Mouse (Mus musculus) liver, adult 2 months (tissue): ENCODE data around the gene Fam189a1. TPM values are rescaled to one million over a fixed set of nuclear protein-coding genes. Genes with fewer than 3 reads are reported as not detected.

Experiments
- DNase-seq: peaks from one replicate; pipeline ENCODE4 v3.0.0-alpha.2; 2011; ENCODE audit warnings: low read depth, low spot score; ENCODE audit errors: extremely low read depth
- H3K27ac ChIP-seq: fragments of 200-500 bp; replicated peaks from 2 replicates; pipeline ENCODE4 v1.5.1; 2012; ENCODE audit warnings: low read depth, mild to moderate bottlenecking, control low read depth, inconsistent platforms, low read length; ENCODE audit not compliant: insufficient read depth
- H3K27me3 ChIP-seq: fragments of 200-500 bp; 2 replicates; pipeline ENCODE4 v1.6.1; 2012; ENCODE audit warnings: mild to moderate bottlenecking, moderate library complexity, low read length, inconsistent platforms; ENCODE audit not compliant: control insufficient read depth, insufficient read depth
- H3K36me3 ChIP-seq: fragments of 200-500 bp; 2 replicates; pipeline ENCODE4 v1.6.1; 2012; ENCODE audit warnings: low read length, inconsistent platforms; ENCODE audit not compliant: control insufficient read depth, insufficient read depth
- H3K4me1 ChIP-seq: fragments of 200-500 bp; 2 replicates; pipeline ENCODE4 v1.6.1; 2011; ENCODE audit warnings: low read length; ENCODE audit not compliant: control insufficient read depth, insufficient read depth
- H3K4me3 ChIP-seq: fragments of 200-500 bp; 2 replicates; pipeline ENCODE4 v1.5.1; 2011; ENCODE audit warnings: low read depth, mild to moderate bottlenecking, control low read depth, low read length, moderate library complexity; ENCODE audit not compliant: insufficient read depth
- H3K79me2 ChIP-seq: fragments of 200-500 bp; 2 replicates; pipeline ENCODE4 v1.6.1; 2012; ENCODE audit warnings: inconsistent platforms, mild to moderate bottlenecking, low read length, moderate library complexity; ENCODE audit not compliant: control insufficient read depth, insufficient read depth
- H3K9ac ChIP-seq: fragments of 200-500 bp; 2 replicates; pipeline ENCODE4 v1.6.1; 2012; ENCODE audit warnings: low read depth, mild to moderate bottlenecking, control low read depth, inconsistent platforms, low read length
- CTCF ChIP-seq: fragments of 200-500 bp; IDR thresholded peaks from 2 replicates; pipeline ENCODE4 v1.5.1; 2011; ENCODE audit warnings: low read depth, low read length, control low read depth
- POLR2A ChIP-seq: fragments of 200-500 bp; IDR thresholded peaks from 2 replicates; pipeline ENCODE4 v1.6.1; 2011; ENCODE audit warnings: low read length, control low read depth; ENCODE audit not compliant: insufficient read depth; ENCODE audit errors: extremely low read depth
- WGBS: fragments of 180-500 bp; shearing (Covaris S2); methylation state at CpG from one replicate; pipeline ENCODE4 v1.1.7; 2018; 5-methylcytosine and 5-hydroxymethylcytosine counted together
- polyA plus RNA-seq: library from polyadenylated mRNA; depleted of rRNA; stranded (reverse); fragments of >200 nt; gene quantifications from 2 replicates; pipeline ENCODE4 v1.2.3, GENCODE M21; 2012
- total RNA-seq: library from RNA; depleted of rRNA; stranded (reverse); fragments of >200 nt; gene quantifications from 2 replicates; pipeline ENCODE4 v1.2.3, GENCODE M21; 2014

The Fam189a1 gene
- total and polyA plus RNA-seq, 2 experiments, result 0.32 TPM; not detected in 1

GRCm38 (mm10) chr7:64847366-64847899 lies 308.9 kb downstream of the Fam189a1 start:
- 85% methylated on average over 5 of the region's 5 CpGs for WGBS
- H3K79me2 ChIP-seq, result no peaks in the 10 kb centered on the region
- H3K9ac ChIP-seq, result no peak overlapping the region
- no peaks in the 10 kb centered on the region for H3K36me3 ChIP-seq
- TF ChIP-seq POLR2A, result no peak
- TF ChIP-seq CTCF, result no peak
- H3K4me1 ChIP-seq, result no peaks in the 10 kb centered on the region
- no peaks in the 10 kb centered on the region for H3K27me3 ChIP-seq
- no peak for DNase-seq
- no peak overlapping the region for H3K4me3 ChIP-seq
- H3K27ac ChIP-seq, result no peak overlapping the region

GRCm38 (mm10) chr7:64846061-64846460 lies 310.3 kb downstream of the Fam189a1 start:
- Histone ChIP-seq H3K27me3 (no peaks in the 10 kb centered on the region), H3K4me1 (no peaks in the 10 kb centered on the region), H3K27ac (no peak overlapping the region), H3K4me3 (no peak overlapping the region), H3K79me2 (no peaks in the 10 kb centered on the region), H3K9ac (no peak overlapping the region), H3K36me3 (no peaks in the 10 kb centered on the region)
- TF ChIP-seq POLR2A (no peak), CTCF (no peak)
- DNase-seq, result no peak
- 84% methylated on average over 3 of the region's 3 CpGs for WGBS

- Histone ChIP-seq H3K27me3 (no peaks in the 10 kb centered on the region), H3K27ac (no peak overlapping the region), H3K79me2 (no peaks in the 10 kb centered on the region), H3K4me1 (peaks cover 2% of the 10 kb centered on the region; the same call in 1 of the 2 replicates), H3K36me3 (no peaks in the 10 kb centered on the region), H3K9ac (no peak overlapping the region), H3K4me3 (no peak overlapping the region)
- TF ChIP-seq CTCF (no peak), POLR2A (no peak)
- no peak for DNase-seq
- 83% methylated on average over 10 of the region's 10 CpGs for WGBS
These were observed 315.3 kb downstream of the Fam189a1 start for GRCm38 (mm10) chr7:64840946-64841659.

GRCm38 (mm10) chr7:64840576-64840895 lies 315.8 kb downstream of the Fam189a1 start:
- no peak for TF ChIP-seq POLR2A
- no peak for TF ChIP-seq CTCF
- no peak overlapping the region for H3K9ac ChIP-seq
- H3K79me2 ChIP-seq, result no peaks in the 10 kb centered on the region
- WGBS, result 73% methylated on average over 1 of the region's 1 CpGs
- DNase-seq, result no peak
- peaks cover 2% of the 10 kb centered on the region; the same call in 1 of the 2 replicates for H3K4me1 ChIP-seq
- H3K4me3 ChIP-seq, result no peak overlapping the region
- H3K27ac ChIP-seq, result no peak overlapping the region
- H3K36me3 ChIP-seq, result no peaks in the 10 kb centered on the region
- no peaks in the 10 kb centered on the region for H3K27me3 ChIP-seq

- DNase-seq, result peak; percentile 24
These were observed 316.4 kb downstream of the Fam189a1 start for GRCm38 (mm10) chr7:64839801-64840575.

More at GRCm38 (mm10) chr7:64839801-64840575, 316.4 kb downstream of the Fam189a1 start:
- Histone ChIP-seq H3K79me2 (no peaks in the 10 kb centered on the region), H3K4me1 (peaks cover 2% of the 10 kb centered on the region; the same call in 1 of the 2 replicates), H3K27me3 (no peaks in the 10 kb centered on the region), H3K4me3 (peak overlapping the region; percentile 48; the same call in 1 of the 2 replicates), H3K27ac (no peak overlapping the region), H3K36me3 (no peaks in the 10 kb centered on the region), H3K9ac (0 out of 2 replicates have a peak overlapping the region, but pooled peaks have one; percentile 31)
- 3% methylated on average over 21 of the region's 21 CpGs for WGBS
- TF ChIP-seq CTCF, result 0 out of 2 replicates have a peak, but pooled peaks have one; percentile 3
- no peak for TF ChIP-seq POLR2A
